Mouse (Mus musculus): Measurements from ENCODE around the gene Map2k2. TPM values are rescaled to one million over a fixed set of nuclear protein-coding genes. Genes with fewer than 3 reads are reported as not detected.
"Not testable (repeated sequence)": the region's sequence is repeated elsewhere in the genome, so short reads cannot be mapped to it uniquely, and the experiment has no call there.

Map2k2 gene
- polyA plus RNA-seq, 1 experiment from 2014 or later = 258 TPM

DNA sequence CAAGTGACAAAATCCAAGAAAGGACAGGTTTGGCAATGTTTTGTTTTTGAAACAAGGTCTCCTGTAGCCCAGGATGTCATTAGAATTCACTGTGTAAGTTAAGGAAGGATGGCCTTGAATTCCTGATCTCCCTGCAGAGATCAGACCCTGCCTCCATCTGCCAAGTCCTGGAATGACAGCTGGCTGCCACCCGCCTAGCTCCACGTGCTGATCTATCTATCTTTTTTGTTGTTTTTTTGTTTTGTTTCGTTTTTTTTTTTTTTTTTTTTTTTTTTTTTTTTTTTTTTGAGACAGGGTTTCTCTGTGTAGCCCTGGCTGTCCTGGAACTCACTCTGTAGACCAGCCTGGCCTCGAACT, 69.6 kb downstream of the Map2k2 start:
- H3K9me3 ChIP-seq; ATAC-seq (replicated peaks); H3K27me3 ChIP-seq (replicated peaks): not testable (repeated sequence)
- H3K9ac ChIP-seq = peak overlapping the region; percentile 45; the same call in 1 of the 2 replicates
- H3K4me1 ChIP-seq = peaks cover 55% of the 10 kb centered on the region
- WGBS = 5% methylated on average over 4 of the region's 4 CpGs
- H3K4me3 ChIP-seq = peak overlapping the region; percentile 96
- peaks cover 29% of the 10 kb centered on the region for H3K36me3 ChIP-seq (replicated peaks)
- peak overlapping the region; percentile 94 for H3K27ac ChIP-seq
- peak overlapping the region; percentile 91 for H3K4me2 ChIP-seq

DNA sequence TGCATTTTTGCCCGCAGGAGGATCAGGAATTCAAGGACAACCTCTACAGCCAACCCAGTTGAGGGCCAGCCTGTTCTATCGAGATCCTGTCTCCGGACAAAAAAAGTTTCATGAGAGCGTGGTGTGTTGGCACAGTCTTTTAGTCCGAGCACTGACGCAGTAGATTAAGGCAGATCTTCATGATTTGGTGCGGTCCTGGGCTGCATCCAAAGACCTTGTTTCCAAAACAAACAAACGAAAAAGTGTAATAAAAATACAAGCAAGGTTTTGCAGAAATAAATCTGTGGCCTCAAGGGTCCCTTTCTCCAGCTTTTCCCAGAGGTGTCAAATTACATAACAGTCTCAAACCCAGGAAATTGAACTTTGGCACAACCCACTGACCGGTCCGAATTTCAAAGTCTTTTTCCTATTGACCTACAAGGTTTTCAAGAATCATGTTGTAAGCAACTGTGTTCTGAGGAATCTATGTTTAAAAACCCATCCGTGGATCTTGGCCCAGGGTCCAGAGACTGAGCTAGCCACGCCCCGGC, 70.3 kb downstream of the Map2k2 start:
- H3K4me3 ChIP-seq = peak overlapping the region; percentile 96
- H3K9ac ChIP-seq = no peak overlapping the region; the same call in 1 of the 2 replicates
- H3K9me3 ChIP-seq = no peaks in the 10 kb centered on the region
- H3K27ac ChIP-seq = peak overlapping the region; percentile 94
- peaks cover 55% of the 10 kb centered on the region for H3K4me1 ChIP-seq
- no peaks in the 10 kb centered on the region for H3K27me3 ChIP-seq (replicated peaks)
- peak overlapping the region; percentile 91 for H3K4me2 ChIP-seq
- WGBS = 6% methylated on average over 13 of the region's 13 CpGs
- H3K36me3 ChIP-seq (replicated peaks) = peaks cover 35% of the 10 kb centered on the region
- no peak for ATAC-seq (replicated peaks)

DNA sequence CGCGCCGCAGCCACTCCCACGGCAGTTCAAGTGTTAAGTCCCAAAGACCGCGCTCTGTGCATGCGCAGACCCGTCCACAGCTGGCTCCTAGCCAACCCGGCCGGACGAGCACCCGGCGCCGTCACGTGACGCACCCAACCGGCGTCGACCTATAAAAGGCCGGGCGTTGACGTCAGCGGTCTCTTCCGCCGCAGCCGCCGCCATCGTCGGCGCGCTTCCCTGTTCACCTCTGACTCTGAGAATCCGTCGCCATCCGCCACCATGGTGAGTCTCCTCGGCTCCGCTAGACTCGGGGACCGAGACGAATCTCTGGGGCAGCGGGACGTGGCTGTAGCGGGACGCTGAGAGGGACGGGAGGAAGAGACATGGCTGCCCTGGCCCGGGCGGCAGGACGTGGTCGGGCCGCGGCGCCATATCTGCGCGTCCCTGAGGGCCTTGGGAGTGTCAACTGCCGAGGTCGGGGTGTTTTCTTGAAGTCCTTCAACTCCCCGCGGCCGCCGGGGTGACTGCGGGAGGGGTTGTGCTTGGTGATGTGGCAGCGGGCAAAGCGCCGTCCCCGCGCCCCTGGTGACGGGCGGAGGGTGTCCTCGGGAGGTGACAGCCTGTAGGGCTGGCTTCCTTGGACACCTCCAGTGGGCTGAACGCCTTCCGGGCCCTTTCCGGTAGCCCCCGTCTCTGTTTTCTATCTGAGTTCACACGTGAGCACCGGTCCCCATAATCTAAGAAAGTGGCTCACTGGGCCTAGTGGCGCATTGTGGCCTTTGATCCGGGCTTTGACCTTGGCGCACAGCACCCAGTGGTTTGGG, 71.0 kb downstream of the Map2k2 start, which contains the start of gene Eef2:
Eef2 (plus strand) TSS at position 166 of the 806 bp plus-strand sequence.
- Histone ChIP-seq H3K27ac (peak within 1 kb of the TSS; percentile 94), H3K27me3 (replicated peaks) (no peaks in the 10 kb centered on the region), H3K4me2 (peak within 1 kb of the TSS; percentile 91), H3K4me3 (peak within 1 kb of the TSS; percentile 96), H3K36me3 (replicated peaks) (peaks cover 42% of the 10 kb centered on the region), H3K9ac (peak within 1 kb of the TSS; percentile 94), H3K4me1 (peaks cover 55% of the 10 kb centered on the region), H3K9me3 (no peaks in the 10 kb centered on the region)
- under 1% methylated on average over 77 of the region's 77 CpGs for WGBS
- peak; percentile 77 for ATAC-seq (replicated peaks)

DNA sequence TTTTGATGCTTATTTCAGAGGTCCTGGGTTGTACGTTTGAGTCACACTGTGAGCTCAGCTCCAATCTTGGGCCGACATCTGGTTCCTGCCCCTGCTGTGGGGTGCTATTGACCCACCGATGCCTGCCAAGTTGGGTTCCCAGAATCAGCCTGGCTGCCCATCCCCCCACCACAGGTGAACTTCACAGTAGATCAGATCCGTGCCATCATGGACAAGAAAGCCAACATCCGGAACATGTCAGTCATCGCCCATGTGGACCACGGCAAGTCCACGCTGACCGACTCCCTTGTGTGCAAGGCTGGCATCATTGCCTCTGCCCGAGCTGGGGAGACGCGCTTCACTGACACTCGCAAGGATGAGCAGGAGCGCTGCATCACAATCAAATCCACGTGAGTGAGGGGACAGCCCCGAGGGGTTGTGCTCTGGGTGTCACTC, 71.8 kb downstream of the Map2k2 start:
- Histone ChIP-seq H3K4me3 (peak overlapping the region; percentile 96), H3K9ac (peak overlapping the region; percentile 94), H3K27ac (peak overlapping the region; percentile 94), H3K9me3 (no peaks in the 10 kb centered on the region), H3K4me1 (peaks cover 63% of the 10 kb centered on the region), H3K4me2 (peak overlapping the region; percentile 91), H3K27me3 (replicated peaks) (no peaks in the 10 kb centered on the region), H3K36me3 (replicated peaks) (peaks cover 46% of the 10 kb centered on the region)
- no peak for ATAC-seq (replicated peaks)
- 13% methylated on average over 16 of the region's 16 CpGs for WGBS

DNA sequence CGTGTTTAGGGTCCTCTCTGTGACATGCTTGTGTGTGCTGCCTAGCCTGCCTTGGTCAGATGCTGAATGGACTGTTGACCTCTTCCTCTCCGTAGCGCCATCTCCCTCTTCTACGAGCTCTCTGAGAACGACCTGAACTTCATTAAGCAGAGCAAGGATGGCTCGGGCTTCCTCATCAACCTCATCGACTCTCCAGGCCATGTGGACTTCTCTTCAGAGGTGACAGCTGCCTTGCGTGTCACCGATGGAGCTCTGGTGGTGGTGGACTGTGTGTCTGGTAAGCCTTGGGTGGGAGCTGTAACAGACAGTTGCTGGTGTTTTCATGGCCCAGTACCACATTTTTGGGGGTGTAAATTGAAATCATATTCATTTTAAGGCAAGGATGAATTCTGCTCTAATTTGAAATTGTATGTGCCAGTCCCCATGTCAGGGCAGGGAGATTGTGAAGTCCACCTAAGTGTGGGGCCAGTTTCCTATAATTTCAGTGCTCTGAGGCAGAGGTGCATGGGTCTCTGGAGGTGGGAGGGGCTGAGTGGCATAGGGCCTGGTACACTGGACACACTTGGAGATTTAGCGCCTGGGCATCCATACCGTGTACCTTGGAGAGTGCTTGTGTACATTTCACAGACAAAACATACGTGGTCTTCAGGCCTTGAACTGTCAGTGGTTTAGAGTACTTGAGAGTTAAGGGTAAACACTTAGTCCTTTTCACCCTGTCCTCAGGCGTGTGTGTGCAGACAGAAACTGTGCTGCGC, 72.4 kb downstream of the Map2k2 start:
- Histone ChIP-seq H3K36me3 (replicated peaks) (peaks cover 46% of the 10 kb centered on the region), H3K9me3 (no peaks in the 10 kb centered on the region), H3K27me3 (replicated peaks) (no peaks in the 10 kb centered on the region), H3K27ac (no peak overlapping the region), H3K4me2 (peak overlapping the region; percentile 91), H3K4me3 (peak overlapping the region; percentile 96), H3K9ac (peak overlapping the region; percentile 94), H3K4me1 (peaks cover 58% of the 10 kb centered on the region)
- 69% methylated on average over 14 of the region's 14 CpGs for WGBS
- no peak for ATAC-seq (replicated peaks)

DNA sequence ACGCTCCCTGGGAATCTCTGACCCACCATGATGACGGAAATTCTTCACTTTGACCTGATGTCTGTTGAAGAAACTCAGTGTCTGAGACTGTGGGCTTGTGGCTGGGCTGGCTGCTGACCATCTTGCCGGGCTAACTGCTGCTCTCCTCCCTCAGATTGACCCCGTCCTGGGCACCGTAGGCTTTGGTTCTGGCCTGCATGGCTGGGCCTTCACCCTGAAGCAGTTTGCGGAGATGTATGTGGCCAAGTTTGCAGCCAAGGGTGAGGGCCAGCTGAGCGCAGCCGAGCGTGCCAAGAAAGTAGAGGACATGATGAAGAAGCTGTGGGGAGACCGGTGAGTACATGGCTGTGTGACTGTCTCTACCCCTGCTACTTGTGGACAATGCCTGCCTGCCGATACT, 73.2 kb downstream of the Map2k2 start:
- Histone ChIP-seq H3K27ac (no peak overlapping the region), H3K4me2 (no peak overlapping the region), H3K9ac (peak overlapping the region; percentile 2; the same call in 1 of the 2 replicates), H3K4me1 (peaks cover 56% of the 10 kb centered on the region), H3K4me3 (no peak overlapping the region), H3K36me3 (replicated peaks) (peaks cover 46% of the 10 kb centered on the region), H3K27me3 (replicated peaks) (no peaks in the 10 kb centered on the region), H3K9me3 (no peaks in the 10 kb centered on the region)
- 93% methylated on average over 11 of the region's 11 CpGs for WGBS
- no peak for ATAC-seq (replicated peaks)

DNA sequence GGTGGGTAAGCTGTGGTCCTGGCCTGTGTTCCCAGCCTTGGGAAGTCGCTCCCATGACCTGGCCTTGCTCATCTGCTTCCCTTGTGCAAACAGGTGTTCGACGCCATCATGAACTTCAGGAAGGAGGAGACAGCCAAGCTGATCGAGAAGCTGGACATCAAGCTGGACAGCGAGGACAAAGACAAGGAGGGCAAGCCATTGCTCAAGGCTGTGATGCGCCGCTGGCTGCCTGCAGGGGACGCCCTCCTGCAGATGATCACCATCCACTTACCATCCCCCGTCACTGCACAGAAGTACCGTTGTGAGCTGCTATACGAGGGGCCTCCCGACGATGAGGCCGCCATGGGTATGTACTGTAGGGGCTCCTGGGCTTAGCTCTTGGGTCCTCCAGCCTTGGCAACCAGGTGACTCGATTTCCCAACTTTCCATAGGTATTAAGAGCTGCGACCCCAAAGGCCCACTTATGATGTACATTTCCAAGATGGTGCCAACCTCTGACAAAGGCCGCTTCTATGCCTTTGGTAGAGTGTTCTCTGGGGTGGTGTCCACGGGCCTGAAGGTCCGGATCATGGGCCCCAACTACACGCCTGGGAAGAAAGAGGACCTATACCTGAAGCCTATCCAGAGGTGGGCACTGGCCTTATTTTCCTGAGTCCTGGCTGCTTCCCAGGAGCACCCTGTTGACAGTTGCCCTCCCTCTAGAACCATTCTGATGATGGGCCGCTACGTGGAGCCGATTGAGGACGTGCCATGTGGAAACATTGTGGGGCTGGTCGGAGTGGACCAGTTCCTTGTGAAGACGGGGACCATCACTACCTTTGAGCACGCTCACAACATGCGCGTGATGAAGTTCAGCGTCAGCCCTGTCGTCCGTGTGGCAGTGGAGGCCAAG, 74.0 kb downstream of the Map2k2 start:
- Histone ChIP-seq H3K4me2 (no peak overlapping the region), H3K9me3 (no peaks in the 10 kb centered on the region), H3K27me3 (replicated peaks) (no peaks in the 10 kb centered on the region), H3K4me3 (no peak overlapping the region), H3K27ac (no peak overlapping the region), H3K4me1 (peaks cover 53% of the 10 kb centered on the region), H3K9ac (no peak overlapping the region), H3K36me3 (replicated peaks) (peaks cover 50% of the 10 kb centered on the region)
- 91% methylated on average over 32 of the region's 32 CpGs for whole genome bisulfite sequencing
- no peak for ATAC-seq (replicated peaks)

DNA sequence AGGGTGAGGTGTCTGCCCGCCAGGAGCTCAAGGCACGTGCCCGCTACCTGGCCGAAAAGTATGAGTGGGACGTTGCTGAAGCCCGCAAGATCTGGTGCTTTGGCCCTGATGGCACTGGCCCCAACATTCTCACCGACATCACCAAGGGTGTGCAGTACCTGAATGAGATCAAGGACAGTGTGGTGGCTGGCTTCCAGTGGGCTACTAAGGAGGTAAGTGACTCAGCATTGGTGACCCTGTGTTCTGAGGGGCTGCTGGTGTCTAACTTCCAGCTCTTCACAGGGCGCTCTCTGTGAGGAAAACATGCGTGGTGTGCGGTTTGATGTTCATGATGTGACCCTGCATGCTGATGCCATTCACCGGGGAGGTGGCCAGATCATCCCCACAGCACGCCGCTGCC, 75.2 kb downstream of the Map2k2 start:
- H3K27me3 ChIP-seq (replicated peaks) = no peaks in the 10 kb centered on the region
- peaks cover 41% of the 10 kb centered on the region for H3K4me1 ChIP-seq
- H3K4me3 ChIP-seq = no peak overlapping the region
- no peak overlapping the region for H3K4me2 ChIP-seq
- WGBS = 92% methylated on average over 13 of the region's 13 CpGs
- peaks cover 53% of the 10 kb centered on the region for H3K36me3 ChIP-seq (replicated peaks)
- H3K27ac ChIP-seq = no peak overlapping the region
- no peak for ATAC-seq (replicated peaks)
- H3K9ac ChIP-seq = no peak overlapping the region
- H3K9me3 ChIP-seq = no peaks in the 10 kb centered on the region

DNA sequence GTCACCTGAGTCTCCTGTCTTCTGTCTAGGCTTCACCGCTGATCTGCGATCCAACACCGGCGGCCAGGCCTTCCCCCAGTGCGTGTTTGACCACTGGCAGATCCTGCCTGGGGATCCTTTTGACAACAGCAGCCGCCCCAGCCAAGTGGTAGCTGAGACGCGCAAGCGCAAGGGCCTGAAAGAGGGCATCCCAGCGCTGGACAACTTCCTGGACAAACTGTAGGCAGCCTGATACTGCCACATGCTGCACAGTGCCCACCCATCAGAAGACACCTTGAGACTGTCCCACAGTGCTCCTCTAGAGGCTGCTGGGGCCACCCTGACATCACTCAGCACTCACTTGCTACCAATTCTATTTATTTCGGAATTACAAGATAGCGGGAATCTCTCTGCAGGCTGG, 76.1 kb downstream of the Map2k2 start:
- Histone ChIP-seq H3K27ac (peak overlapping the region; percentile 56; the same call in 1 of the 2 replicates), H3K36me3 (replicated peaks) (peaks cover 59% of the 10 kb centered on the region), H3K4me1 (peaks cover 38% of the 10 kb centered on the region)
- not testable (repeated sequence) for H3K9ac ChIP-seq; H3K4me3 ChIP-seq; ATAC-seq (replicated peaks); H3K4me2 ChIP-seq; H3K27me3 ChIP-seq (replicated peaks); H3K9me3 ChIP-seq
- 75% methylated on average over 12 of the region's 12 CpGs for WGBS

DNA sequence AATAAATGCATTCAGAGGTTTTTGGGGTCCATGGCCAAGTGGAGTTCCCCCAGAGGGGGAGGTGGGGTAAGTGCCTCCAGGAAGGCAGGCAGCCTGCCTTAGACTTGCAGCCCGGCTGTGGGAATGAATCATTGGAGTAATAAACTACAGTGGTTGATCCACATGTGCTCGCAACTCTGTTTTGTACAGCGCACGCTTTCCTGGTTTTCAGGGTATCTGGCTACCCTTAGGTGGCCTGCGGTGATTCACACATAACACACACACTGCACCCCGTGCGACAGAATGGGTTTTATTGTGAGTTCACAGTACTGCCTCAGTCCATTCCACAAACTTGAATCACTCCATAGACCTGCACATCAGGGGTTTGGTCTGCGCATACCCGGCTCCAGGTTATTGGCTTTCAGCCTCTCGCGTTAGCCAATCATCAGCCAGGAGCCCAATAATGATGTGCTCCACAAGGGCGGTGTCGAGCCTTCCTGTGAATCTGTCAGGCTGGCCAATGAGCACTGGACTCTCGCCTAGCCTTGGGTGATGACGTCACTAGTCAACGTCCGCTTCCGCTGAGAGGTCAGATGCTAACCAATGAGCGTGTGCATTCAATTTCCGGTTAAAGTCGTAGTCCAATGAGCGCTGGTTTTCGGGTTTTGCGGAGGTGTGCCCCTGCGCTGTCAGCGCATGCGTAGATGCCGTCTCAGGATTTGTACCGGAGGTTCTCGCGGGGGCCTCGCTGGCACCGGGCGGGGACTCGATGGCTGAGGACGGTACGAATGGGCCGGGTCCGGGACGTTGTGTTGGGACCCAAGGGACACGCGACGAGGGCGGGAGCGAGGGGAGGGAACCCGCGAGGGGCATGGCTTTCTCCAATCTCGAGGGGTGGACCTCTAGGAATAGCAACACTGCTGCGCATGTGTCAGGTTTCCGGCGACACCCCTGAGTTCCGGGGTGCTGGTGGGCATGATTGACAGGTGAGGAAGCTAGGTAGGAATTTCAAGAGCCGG, 76.9 kb downstream of the Map2k2 start, which contains the start of gene Dapk3:
Dapk3 (plus strand) TSS at position 670 of the 998 bp plus-strand sequence.
- peaks cover 60% of the 10 kb centered on the region for H3K36me3 ChIP-seq (replicated peaks)
- WGBS = 4% methylated on average over 53 of the region's 53 CpGs
- H3K27me3 ChIP-seq (replicated peaks) = no peaks in the 10 kb centered on the region
- peak within 1 kb of the TSS; percentile 53 for H3K4me2 ChIP-seq
- peak; percentile 94 for ATAC-seq (replicated peaks)
- H3K9ac ChIP-seq = peak within 1 kb of the TSS; percentile 72
- H3K4me3 ChIP-seq = peak within 1 kb of the TSS; percentile 58
- H3K4me1 ChIP-seq = peaks cover 33% of the 10 kb centered on the region
- peak within 1 kb of the TSS; percentile 88 for H3K27ac ChIP-seq
- H3K9me3 ChIP-seq = no peaks in the 10 kb centered on the region
